ENCODE assay signal across 14 mouse cellular contexts in genomic region chr2:91335128-91335527, GRCm38 (mm10).
DNase-seq lines count a peak whose midpoint lies in the region; ATAC-seq lines count a peak whose summit lies in the region.
"Had no signal": no experiment of that assay in that cellular context is flagged by ENCODE, and none has a peak within 500 bp of the region (broad histone marks: within the 10 kb centered on the region; RNA-seq: fewer than 3 reads in every experiment).

No protein-coding gene starts in this region.

- ATAC-seq in granulocyte monocyte progenitor cell, adult 5-6 weeks (replicated peaks; ENCODE audit: poor library complexity, severe bottlenecking), result peak; percentile 89
- no peak for ATAC-seq in inflammation-experienced regulatory T-cells, adult 6 months
- no peak for ATAC-seq in midbrain, embryonic 16.5 days

- H3K9me3 ChIP-seq in midbrain, embryonic 16.5 days (replicated peaks; ENCODE audit: control insufficient read depth, low read length, poor library complexity, severe bottlenecking), result no peaks in the 10 kb centered on the region
- H3K9me3 ChIP-seq: heart, embryonic 15.5 days; liver, embryonic 15.5 days had no signal

- no peak overlapping the region for H3K27ac ChIP-seq in midbrain, embryonic 16.5 days (ENCODE audit: low read length)
- H3K27ac ChIP-seq: heart, embryonic 15.5 days; liver, embryonic 15.5 days had no signal

- H3K9ac ChIP-seq in midbrain, embryonic 16.5 days (ENCODE audit: low read depth, low read length), result no peak overlapping the region
- H3K9ac ChIP-seq: heart, embryonic 15.5 days; liver, embryonic 15.5 days had no signal

- H3K27me3 ChIP-seq in midbrain, embryonic 16.5 days (ENCODE audit: control insufficient read depth, insufficient read depth, low read depth, low read length), result no peaks in the 10 kb centered on the region
- H3K27me3 ChIP-seq: heart, embryonic 15.5 days; liver, embryonic 15.5 days had no signal

- H3K4me2 ChIP-seq in midbrain, embryonic 16.5 days (ENCODE audit: low read length), result no peak overlapping the region
- H3K4me2 ChIP-seq: heart, embryonic 15.5 days; liver, embryonic 15.5 days had no signal

- peaks cover 5% of the 10 kb centered on the region for H3K4me1 ChIP-seq in midbrain, embryonic 16.5 days (ENCODE audit: control insufficient read depth, insufficient read depth, low read length)
- H3K4me1 ChIP-seq: liver, embryonic 15.5 days had no signal

- WGBS in midbrain, embryonic 16.5 days, result 75% methylated on average over 4 of the region's 4 CpGs

- peak; percentile 17 for DNase-seq in adrenal gland, adult 2 months
- no peak for DNase-seq in adrenal gland, adult 8-10 months
- peak; percentile 53 for DNase-seq in 3T3-L1 (ENCODE audit: low read depth, low spot score)
- DNase-seq in lung, postnatal 14 days, result peak; percentile 79
- no peak for DNase-seq in frontal cortex, postnatal 10 days (ENCODE audit: low spot score in 2 of 2)
- DNase-seq: cerebellum, postnatal 14 days; kidney, adult 11 months; layer of hippocampus, postnatal 36 days; right cerebral cortex, postnatal 25 days had no signal

- no peaks in the 10 kb centered on the region for H3K36me3 ChIP-seq in midbrain, embryonic 16.5 days (ENCODE audit: control insufficient read depth, insufficient read depth, low read length)
- H3K36me3 ChIP-seq: heart, embryonic 15.5 days; liver, embryonic 15.5 days had no signal

- H3K4me3 ChIP-seq in midbrain, embryonic 16.5 days (ENCODE audit: low read depth, low read length), result no peak overlapping the region
- H3K4me3 ChIP-seq: heart, embryonic 15.5 days; liver, embryonic 15.5 days had no signal

Comparison
In these comparisons a context has a peak if more than half of its experiments do, and no peak if none do; other contexts are left out.
1. DNase-seq: peak in adrenal gland, adult 2 months (single experiment), 3T3-L1 (single experiment) and lung, postnatal 14 days (single experiment); none in adrenal gland, adult 8-10 months (single experiment) and frontal cortex, postnatal 10 days (0 of 2).